Mouse (Mus musculus) hematopoietic stem cell, adult 5-6 weeks (primary cell): ENCODE measurements around the gene C1galt1c1. TPM values are rescaled to one million over a fixed set of nuclear protein-coding genes. Genes with fewer than 3 reads are reported as not detected.

Experiments used
- ATAC-seq, 2 experiments: fragments of 125-278 bp in 1 of 2; replicated peaks in 1 of 2; 2 replicates each; pipeline ENCODE4 v1.8.0; 2016 to 2017; ENCODE audit warnings: inconsistent platforms in 2 of 2, mild to moderate bottlenecking in 2 of 2, moderate number of reproducible peaks in 2 of 2, low read depth in 1 of 2, moderate TSS enrichment in 1 of 2; ENCODE audit not compliant: low FRiP score in 2 of 2, poor library complexity in 2 of 2, severe bottlenecking in 2 of 2, insufficient read depth in 1 of 2, low TSS enrichment in 1 of 2
- total RNA-seq: library from RNA; stranded (forward); fragments of 172-1452, 232-1000 nt; gene quantifications from 2 replicates; pipeline ENCODE4 v1.2.3, GENCODE M21; 2017

The C1galt1c1 gene
- total RNA-seq = 31.2 and 43.7 TPM in 2 replicates

- peak; percentile 95 to 99 for ATAC-seq
Measured at GRCm38 (mm10) chrX:38634801-38635637, at the start of gene C1galt1c1. Gene C1galt1c1 (minus strand): TSS chrX:38635087.

- ATAC-seq = peak; percentile 53 to 56; a peak in 3 of 4 replicates
Measured at GRCm38 (mm10) chrX:38681972-38682371, 47.1 kb upstream of the C1galt1c1 start.

- ATAC-seq = no peak
Measured at GRCm38 (mm10) chrX:38669111-38669903, 34.4 kb upstream of the C1galt1c1 start.

- ATAC-seq = no peak
Measured at GRCm38 (mm10) chrX:38656206-38656883, 21.5 kb upstream of the C1galt1c1 start.

GRCm38 (mm10) chrX:38654681-38655080 lies 19.8 kb upstream of the C1galt1c1 start:
- ATAC-seq = no peak

GRCm38 (mm10) chrX:38653181-38653580 lies 18.3 kb upstream of the C1galt1c1 start:
- ATAC-seq = no peak

- no peak for ATAC-seq
Measured at GRCm38 (mm10) chrX:38651167-38651566, 16.3 kb upstream of the C1galt1c1 start.

- ATAC-seq = no peak
Measured at GRCm38 (mm10) chrX:38650404-38651039, 15.6 kb upstream of the C1galt1c1 start.

- peak; percentile 27 to 51; a peak in 2 of 4 replicates for ATAC-seq
Measured at GRCm38 (mm10) chrX:38642183-38642582, 7.3 kb upstream of the C1galt1c1 start.

GRCm38 (mm10) chrX:38641435-38641834 lies 6.5 kb upstream of the C1galt1c1 start:
- ATAC-seq = no peak

GRCm38 (mm10) chrX:38635638-38635931 lies 698 bp upstream of the C1galt1c1 start:
- ATAC-seq = peak in 1 of 2 experiments; percentile 4; a peak in 1 of 4 replicates

- ATAC-seq = peak; percentile 23 to 56; a peak in 1 of 4 replicates
Measured at GRCm38 (mm10) chrX:38600995-38601369, 33.9 kb downstream of the C1galt1c1 start.

- peak; percentile 99 to 100 for ATAC-seq
Measured at GRCm38 (mm10) chrX:38600177-38600994, 34.5 kb downstream of the C1galt1c1 start, which contains the start of gene Mcts1. Gene Mcts1 (plus strand): TSS chrX:38600578.

GRCm38 (mm10) chrX:38593180-38593889 lies 41.6 kb downstream of the C1galt1c1 start:
- no peak for ATAC-seq

- ATAC-seq = no peak
Measured at GRCm38 (mm10) chrX:38591749-38592148, 43.1 kb downstream of the C1galt1c1 start.

GRCm38 (mm10) chrX:38589827-38590226 lies 45.1 kb downstream of the C1galt1c1 start:
- no peak for ATAC-seq
